Mouse (Mus musculus) intestine, embryonic 16.5 days (tissue): ENCODE results near the gene Elmo3. TPM values are rescaled to one million over a fixed set of nuclear protein-coding genes. Genes with fewer than 3 reads are reported as not detected.
A peak's percentile ranks its signal among the peaks of the same experiment; 100 is the strongest.

Experiments used
- ATAC-seq: fragments of 200-750 bp; cut with Nextera tagmentation; 2 replicates; pipeline ENCODE4 v1.8.0; 2017; ENCODE audit warnings: moderate TSS enrichment, moderate library complexity
- H3K27ac ChIP-seq: fragments of 300-500 bp; sonication (generic); 2 replicates; pipeline ENCODE4 v1.5.1; 2014; ENCODE audit warnings: mild to moderate bottlenecking, low read length
- H3K27me3 ChIP-seq: fragments of 300-500 bp; sonication (generic); replicated peaks from 2 replicates; pipeline ENCODE4 v1.6.1; 2014; ENCODE audit warnings: low read length, control low read depth, mixed read lengths; ENCODE audit not compliant: control insufficient read depth, insufficient read depth
- H3K36me3 ChIP-seq: fragments of 300-500 bp; sonication (generic); 2 replicates; pipeline ENCODE4 v1.6.1; 2014; ENCODE audit warnings: low read length, control low read depth; ENCODE audit not compliant: control insufficient read depth, insufficient read depth
- H3K4me1 ChIP-seq: fragments of 300-500 bp; sonication (generic); 2 replicates; pipeline ENCODE4 v1.6.1; 2014; ENCODE audit warnings: low read length, control low read depth, mixed read lengths; ENCODE audit not compliant: control insufficient read depth, insufficient read depth
- H3K4me2 ChIP-seq: fragments of 300-500 bp; sonication (generic); 2 replicates; pipeline ENCODE4 v1.6.1; 2014; ENCODE audit warnings: low read depth, low read length, control low read depth
- H3K4me3 ChIP-seq: fragments of 300-500 bp; sonication (generic); 2 replicates; pipeline ENCODE4 v1.5.1; 2014; ENCODE audit warnings: mild to moderate bottlenecking, low read length
- H3K9ac ChIP-seq: fragments of 300-500 bp; sonication (generic); 2 replicates; pipeline ENCODE4 v1.6.1; 2014; ENCODE audit warnings: low read depth, low read length
- H3K9me3 ChIP-seq: fragments of 300-500 bp; sonication (generic); 2 replicates; pipeline ENCODE4 v1.6.1; 2016; ENCODE audit warnings: low read length, control low read depth; ENCODE audit not compliant: control insufficient read depth
- WGBS: fragments of 180-500 bp; shearing (Covaris S2); extraction: QIAGEN DNeasy Blood & Tissue Kit; methylation state at CpG from one replicate; pipeline ENCODE4 v1.1.7; 2014; 5-methylcytosine and 5-hydroxymethylcytosine counted together
- polyA plus RNA-seq: library from polyadenylated mRNA; unstranded; fragments of >200 nt; fragmentation: Nextera tagmentation; extraction: Ambion mirVana; gene quantifications from 2 replicates; pipeline ENCODE4 v1.2.1, GENCODE M21; 2015

Elmo3 gene
- polyA plus RNA-seq, 1 experiment from 2014 or later = 28.0 TPM

DNA sequence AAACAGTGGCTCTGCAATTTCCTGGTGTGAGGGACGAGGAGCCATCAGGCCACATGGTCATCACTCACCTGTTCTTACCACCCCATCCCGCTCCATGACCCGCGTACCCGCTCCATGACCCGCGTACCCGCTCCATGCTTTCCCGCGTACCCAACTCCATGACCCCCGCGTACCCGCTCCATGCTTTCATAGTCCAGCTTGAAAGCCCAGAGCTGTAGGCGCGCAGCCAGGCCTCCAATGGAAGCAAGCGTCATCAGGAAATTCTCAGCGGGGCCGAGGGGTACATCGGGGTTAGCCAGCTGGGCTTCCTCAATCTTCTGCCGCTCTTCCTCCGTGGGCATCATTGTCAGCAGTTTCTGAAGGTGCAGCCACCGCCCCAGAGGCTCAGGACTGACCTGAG, 26.1 kb downstream of the Elmo3 start:
- H3K9ac ChIP-seq = no peak overlapping the region
- 96% methylated on average over 22 of the region's 22 CpGs for WGBS
- ATAC-seq = no peak
- H3K36me3 ChIP-seq = peaks cover 32% of the 10 kb centered on the region
- H3K9me3 ChIP-seq = no peaks in the 10 kb centered on the region
- H3K27me3 ChIP-seq = no peaks in the 10 kb centered on the region
- H3K4me2 ChIP-seq = no peak overlapping the region
- no peak overlapping the region for H3K4me3 ChIP-seq
- no peak overlapping the region for H3K27ac ChIP-seq
- H3K4me1 ChIP-seq = peaks cover 16% of the 10 kb centered on the region

DNA sequence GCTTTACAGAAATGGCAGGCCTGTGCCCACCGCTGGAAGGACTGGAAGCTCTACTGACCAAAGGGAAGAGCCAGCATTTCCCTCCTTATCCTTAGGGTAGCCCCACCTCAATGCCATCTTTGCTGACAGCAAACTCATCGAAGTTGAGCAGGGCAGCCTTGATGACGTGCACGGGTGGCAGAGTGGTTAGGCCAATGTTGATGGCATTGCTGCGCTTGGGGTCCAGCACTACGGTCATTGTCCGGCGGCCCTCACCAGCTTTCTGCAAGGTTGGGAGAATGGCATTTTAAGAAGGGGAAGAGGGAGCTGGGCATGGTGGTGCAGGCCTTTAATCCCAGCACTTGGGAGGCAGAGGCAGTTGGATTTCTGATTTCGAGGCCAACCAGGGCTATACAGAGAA, 26.5 kb downstream of the Elmo3 start:
- Histone ChIP-seq H3K4me1 (peaks cover 16% of the 10 kb centered on the region), H3K36me3 (peaks cover 37% of the 10 kb centered on the region), H3K9me3 (no peaks in the 10 kb centered on the region), H3K27me3 (no peaks in the 10 kb centered on the region), H3K4me2 (no peak overlapping the region), H3K4me3 (no peak overlapping the region), H3K27ac (0 out of 2 replicates have a peak overlapping the region, but pooled peaks have one; percentile 24), H3K9ac (no peak overlapping the region)
- WGBS = 91% methylated on average over 9 of the region's 9 CpGs
- no peak for ATAC-seq

DNA sequence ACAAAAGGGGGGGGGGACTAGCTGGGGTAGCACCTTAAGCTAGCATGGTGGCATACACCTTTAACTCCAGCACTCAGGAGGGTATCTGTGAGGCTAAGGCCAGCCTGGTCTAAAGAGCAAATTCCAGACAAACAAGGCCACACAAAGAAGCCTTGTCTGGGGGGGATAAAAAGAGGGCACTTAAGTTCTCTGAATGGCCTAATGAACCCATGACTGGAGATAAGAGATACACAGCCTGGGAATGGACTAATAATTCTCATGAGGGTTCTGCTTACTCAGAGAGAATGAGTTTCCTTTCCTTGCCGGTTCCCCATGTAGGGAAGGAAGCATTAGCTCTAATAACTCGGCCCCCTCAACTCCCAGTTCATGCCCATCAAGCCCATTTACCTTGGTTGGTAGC, 27.1 kb downstream of the Elmo3 start:
- Histone ChIP-seq H3K4me2 (no peak overlapping the region), H3K27ac (peak overlapping the region; percentile 42), H3K4me1 (peaks cover 13% of the 10 kb centered on the region), H3K27me3 (no peaks in the 10 kb centered on the region), H3K9me3 (no peaks in the 10 kb centered on the region), H3K9ac (no peak overlapping the region), H3K4me3 (no peak overlapping the region), H3K36me3 (peaks cover 43% of the 10 kb centered on the region)
- WGBS = 32% methylated on average over 2 of the region's 2 CpGs
- peak; percentile 84 for ATAC-seq

DNA sequence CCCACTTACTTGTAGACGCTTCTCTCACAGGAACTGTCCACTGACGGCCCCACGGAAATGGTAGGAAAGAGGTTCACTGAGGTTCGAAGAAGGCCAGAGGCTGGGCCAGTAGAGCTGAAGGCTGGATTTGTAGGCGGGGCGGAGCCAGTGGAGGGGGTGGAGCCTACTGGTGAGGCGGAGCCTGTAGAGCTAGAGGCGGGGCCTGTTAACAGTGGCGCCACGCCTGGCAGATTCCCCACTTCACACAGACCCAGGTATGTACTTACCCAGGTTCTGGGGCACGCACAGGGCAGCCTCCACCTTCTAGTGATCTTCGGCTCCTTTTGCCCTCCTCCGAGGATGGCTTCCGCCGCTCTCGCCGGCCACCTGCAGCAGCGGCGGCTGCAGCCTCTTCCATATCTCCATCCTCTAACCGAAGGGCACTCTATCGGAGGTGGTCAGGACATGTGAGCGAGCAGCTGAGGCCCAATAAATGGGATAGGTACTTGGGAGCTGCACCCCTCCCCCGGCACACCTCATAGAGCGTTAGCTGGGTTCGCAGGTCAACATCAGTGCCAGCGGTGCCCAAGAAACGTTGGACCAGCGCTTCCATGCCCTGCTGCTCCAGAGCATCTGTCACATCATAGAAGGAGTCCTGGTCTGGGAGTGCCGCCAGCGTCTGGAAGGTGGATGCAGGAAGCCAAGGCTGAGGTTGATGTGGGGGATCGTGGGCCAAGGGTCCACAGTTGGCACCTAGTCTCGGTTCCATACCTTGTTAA, 31.2 kb downstream of the Elmo3 start:
- Histone ChIP-seq H3K9ac (no peak overlapping the region), H3K4me3 (no peak overlapping the region), H3K9me3 (no peaks in the 10 kb centered on the region), H3K27ac (no peak overlapping the region), H3K4me2 (no peak overlapping the region), H3K4me1 (peaks cover 33% of the 10 kb centered on the region), H3K36me3 (peaks cover 26% of the 10 kb centered on the region), H3K27me3 (no peaks in the 10 kb centered on the region)
- ATAC-seq = no peak
- 70% methylated on average over 32 of the region's 32 CpGs for WGBS

- peaks cover 41% of the 10 kb centered on the region for H3K4me1 ChIP-seq
- no peak overlapping the region for H3K9ac ChIP-seq
- H3K27me3 ChIP-seq = no peaks in the 10 kb centered on the region
- H3K9me3 ChIP-seq = no peaks in the 10 kb centered on the region
- WGBS = 32% methylated on average over 4 of the region's 4 CpGs
- H3K36me3 ChIP-seq = peaks cover 22% of the 10 kb centered on the region
- no peak overlapping the region for H3K4me3 ChIP-seq
- no peak overlapping the region for H3K4me2 ChIP-seq
- no peak for ATAC-seq
- no peak overlapping the region for H3K27ac ChIP-seq
These were observed 33.6 kb downstream of the Elmo3 start for GRCm38 (mm10) chr8:105338992-105339391.

- 60% methylated on average over 6 of the region's 6 CpGs for WGBS
- peak overlapping the region; percentile 2 for H3K27ac ChIP-seq
- H3K4me1 ChIP-seq = peaks cover 52% of the 10 kb centered on the region
- H3K4me2 ChIP-seq = no peak overlapping the region
- ATAC-seq = peak; percentile 55
- no peak overlapping the region for H3K4me3 ChIP-seq
- H3K36me3 ChIP-seq = peaks cover 16% of the 10 kb centered on the region
- no peaks in the 10 kb centered on the region for H3K27me3 ChIP-seq
- H3K9me3 ChIP-seq = no peaks in the 10 kb centered on the region
- no peak overlapping the region for H3K9ac ChIP-seq
These were observed 34.7 kb downstream of the Elmo3 start for GRCm38 (mm10) chr8:105339886-105340635.

GRCm38 (mm10) chr8:105341399-105341798, 36.0 kb downstream of the Elmo3 start:
- Histone ChIP-seq H3K9ac (no peak overlapping the region), H3K4me1 (peaks cover 65% of the 10 kb centered on the region), H3K4me2 (no peak overlapping the region), H3K4me3 (no peak overlapping the region), H3K36me3 (peaks cover 14% of the 10 kb centered on the region), H3K27me3 (no peaks in the 10 kb centered on the region), H3K9me3 (no peaks in the 10 kb centered on the region), H3K27ac (peak overlapping the region; percentile 2)
- no peak for ATAC-seq
- WGBS = 45% methylated on average over 8 of the region's 8 CpGs

DNA sequence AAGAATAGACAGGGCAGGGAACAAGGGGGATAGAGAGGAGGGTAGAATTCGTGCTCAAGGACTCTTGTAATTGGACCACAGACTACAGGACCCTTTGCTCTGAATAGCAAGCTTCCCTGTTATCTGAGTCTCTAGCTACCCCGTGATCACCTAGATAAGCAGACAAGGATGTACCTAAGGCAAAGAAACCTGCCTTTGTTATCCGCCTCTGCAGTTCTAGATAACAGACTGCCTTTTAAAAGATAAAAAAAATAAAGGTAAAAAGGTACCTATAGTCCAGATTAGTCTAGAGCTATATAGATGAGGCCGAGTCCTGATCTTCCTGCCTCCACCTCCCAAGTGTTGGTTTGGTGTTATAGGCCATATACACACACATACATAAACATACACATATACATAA, 37.4 kb downstream of the Elmo3 start:
- H3K27me3 ChIP-seq = no peaks in the 10 kb centered on the region
- H3K4me2 ChIP-seq = no peak overlapping the region
- no peaks in the 10 kb centered on the region for H3K36me3 ChIP-seq
- WGBS = 61% methylated on average over 4 of the region's 4 CpGs
- H3K4me3 ChIP-seq = no peak overlapping the region
- no peaks in the 10 kb centered on the region for H3K9me3 ChIP-seq
- H3K27ac ChIP-seq = no peak overlapping the region
- H3K4me1 ChIP-seq = peaks cover 69% of the 10 kb centered on the region
- H3K9ac ChIP-seq = no peak overlapping the region
- no peak for ATAC-seq

DNA sequence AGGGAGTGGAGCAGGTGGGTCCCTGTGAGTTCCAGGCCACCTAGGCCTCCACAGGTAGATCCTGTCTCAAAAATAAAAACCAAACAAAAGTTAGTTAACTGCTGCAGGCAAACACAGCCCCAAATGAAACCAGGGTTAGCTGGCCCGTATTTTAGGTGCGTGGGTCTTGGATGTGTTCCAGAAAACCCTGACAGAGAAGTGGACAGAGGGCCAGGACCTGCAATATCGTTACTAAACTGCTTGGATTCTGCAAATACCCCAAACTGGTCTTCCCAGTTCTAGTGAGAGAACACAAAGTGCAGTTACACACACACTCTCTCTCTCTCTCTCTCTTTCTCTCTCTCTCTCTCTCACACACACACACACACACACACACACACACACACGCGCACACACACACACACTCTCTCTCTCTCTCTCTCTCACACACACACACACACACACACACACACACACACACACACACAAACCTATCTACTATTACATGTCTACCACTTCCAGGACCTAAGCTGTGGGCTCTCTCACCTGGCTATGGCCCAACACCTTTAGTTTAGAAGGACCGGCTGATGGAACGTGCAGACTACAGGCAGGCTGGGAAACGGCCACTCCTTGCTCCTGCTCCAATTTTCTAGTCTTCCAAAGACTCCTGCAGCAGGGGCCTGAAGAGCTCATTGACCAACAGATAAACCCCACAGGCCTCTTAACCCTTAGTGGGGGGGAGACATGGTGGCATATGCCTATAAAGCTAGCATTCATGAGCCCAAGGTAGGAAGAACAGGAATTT, 38.6 kb downstream of the Elmo3 start:
- Histone ChIP-seq H3K4me3 (no peak overlapping the region), H3K36me3 (no peaks in the 10 kb centered on the region), H3K27ac (peak overlapping the region; percentile 42; the same call in 1 of the 2 replicates), H3K9ac (no peak overlapping the region), H3K4me2 (no peak overlapping the region), H3K27me3 (peaks cover 5% of the 10 kb centered on the region; the same call in 1 of the 2 replicates), H3K9me3 (no peaks in the 10 kb centered on the region), H3K4me1 (peaks cover 65% of the 10 kb centered on the region)
- WGBS = 56% methylated on average over 8 of the region's 8 CpGs
- ATAC-seq = no peak
